Mouse (Mus musculus) CD4-positive, CD25-positive, alpha-beta regulatory T cell, adult 9 weeks (primary cell): ENCODE data around the gene Gm853. TPM values are rescaled to one million over a fixed set of nuclear protein-coding genes. Genes with fewer than 3 reads are reported as not detected.

Experiments
- polyA plus RNA-seq: library from polyadenylated mRNA; unstranded; fragments of 100-300 nt; shearing (Covaris generic); gene quantifications from one replicate; pipeline ENCODE4 v1.2.1, GENCODE M21; 2017

Gm853 gene
- not detected for polyA plus RNA-seq

DNA sequence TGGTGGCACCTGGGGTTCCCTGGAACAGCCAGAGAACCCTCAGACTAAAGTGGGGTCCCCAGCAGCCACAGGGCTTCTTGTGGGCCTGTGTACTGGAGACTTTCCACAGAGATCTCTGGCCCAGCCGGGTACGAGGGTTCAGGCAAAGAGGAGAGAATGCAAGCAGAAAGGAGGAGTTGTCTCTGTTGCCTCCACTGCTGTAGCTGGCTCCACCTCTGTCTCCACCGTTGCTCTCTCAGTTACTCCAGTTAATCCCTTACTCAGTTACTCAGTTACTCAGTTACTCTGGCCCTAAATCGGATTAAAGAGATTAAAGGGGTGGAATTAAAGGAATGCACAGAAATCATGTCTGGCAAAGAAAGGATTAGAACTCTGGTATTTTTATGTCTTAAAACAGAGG is at the start of gene Gm853:
Gm853 (minus strand) TSS at position 223 of the 400 bp plus-strand sequence.

DNA sequence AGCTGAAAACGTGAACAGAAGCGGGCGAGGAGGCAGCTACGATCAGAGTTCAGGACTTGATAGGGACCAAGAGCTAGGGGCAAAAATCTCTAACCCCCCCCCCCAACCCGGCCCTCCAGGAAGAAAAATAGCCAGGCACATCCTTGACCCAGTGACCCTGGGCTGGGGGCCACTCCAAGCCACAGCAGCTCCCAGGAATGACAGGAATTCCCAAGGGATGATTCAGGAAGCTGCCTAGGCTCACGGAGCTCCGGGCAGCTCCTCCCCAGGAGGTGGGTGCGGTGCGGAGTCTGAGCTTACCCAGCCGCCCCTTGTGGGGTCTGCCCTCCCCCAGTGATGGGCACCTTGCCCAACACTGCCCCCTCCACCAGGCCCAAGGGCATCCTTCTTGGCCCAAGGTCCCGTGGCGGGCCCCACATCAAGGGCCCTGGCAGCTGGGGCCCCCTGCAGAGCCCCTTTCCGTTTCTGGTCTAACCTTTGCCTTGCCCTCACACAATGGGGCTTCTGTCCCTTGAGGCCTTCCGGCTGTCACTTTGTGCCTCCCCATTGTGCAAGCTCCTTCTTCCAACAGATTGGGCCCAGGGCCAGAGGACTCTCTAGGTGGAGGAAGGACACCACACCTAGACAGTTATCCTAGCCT is 47.0 kb downstream of the Gm853 start, which contains the start of gene Tinagl1:
Tinagl1 (minus strand) TSS at position 51 of the 640 bp plus-strand sequence.

Other genes starting within 250 kb of the Gm853 start
- gene Adgrb2, start 237.5 kb downstream of the Gm853 start, polyA plus RNA-seq, result not detected
- 2.3 TPM for gene Col16a1, start 174.6 kb downstream of the Gm853 start, polyA plus RNA-seq
- gene Pef1, start 119.8 kb downstream of the Gm853 start, polyA plus RNA-seq, result 70.6 TPM
- not detected for gene Hcrtr1, start 83.0 kb downstream of the Gm853 start, polyA plus RNA-seq
- not detected for gene Tinagl1, start 47.3 kb downstream of the Gm853 start, polyA plus RNA-seq
- not detected for gene Serinc2, start 56.8 kb upstream of the Gm853 start, polyA plus RNA-seq
- not detected for gene Fabp3, start 86.2 kb upstream of the Gm853 start, polyA plus RNA-seq
- not detected for gene Gm10570, start 86.3 kb upstream of the Gm853 start, polyA plus RNA-seq
- 76.7 TPM for gene Zcchc17, start 137.5 kb upstream of the Gm853 start, polyA plus RNA-seq
- 121 TPM for gene Snrnp40, start 137.7 kb upstream of the Gm853 start, polyA plus RNA-seq